Mouse (Mus musculus) mouse trophoblast stem cell (cell line): ENCODE measurements around the gene Gm11011.

ENCODE experiments used
- in situ Hi-C, 2 experiments: fragments of 300-500 bp; cut with MseI, MboI; formaldehyde crosslinking; loops; 2 replicates in 1 of 2; 3 replicates in 1 of 2; pipeline ENCODE4 v1.15.1; 2025

Gene Gm11011

DNA sequence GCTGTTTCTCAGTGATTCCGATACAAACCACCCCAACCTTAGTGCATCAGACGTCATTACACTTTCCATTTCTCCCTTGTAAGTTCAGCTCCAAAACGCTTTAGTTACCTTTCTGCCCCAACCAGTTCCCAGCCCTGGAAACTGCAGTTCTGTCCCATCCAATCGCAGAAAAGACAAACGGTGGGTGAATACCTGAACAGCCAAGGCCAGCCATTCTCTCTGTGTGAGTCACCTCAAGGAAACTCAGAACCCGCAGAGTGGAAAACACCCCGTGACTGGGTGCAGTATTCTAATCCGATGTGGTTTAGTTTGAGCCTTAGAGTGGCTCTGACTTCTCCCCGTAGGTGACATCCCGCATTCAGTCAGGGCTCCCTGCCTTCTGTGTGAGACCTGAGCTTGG, 2.2 kb upstream of the Gm11011 start:
- in situ Hi-C loops, result no loop called here

DNA sequence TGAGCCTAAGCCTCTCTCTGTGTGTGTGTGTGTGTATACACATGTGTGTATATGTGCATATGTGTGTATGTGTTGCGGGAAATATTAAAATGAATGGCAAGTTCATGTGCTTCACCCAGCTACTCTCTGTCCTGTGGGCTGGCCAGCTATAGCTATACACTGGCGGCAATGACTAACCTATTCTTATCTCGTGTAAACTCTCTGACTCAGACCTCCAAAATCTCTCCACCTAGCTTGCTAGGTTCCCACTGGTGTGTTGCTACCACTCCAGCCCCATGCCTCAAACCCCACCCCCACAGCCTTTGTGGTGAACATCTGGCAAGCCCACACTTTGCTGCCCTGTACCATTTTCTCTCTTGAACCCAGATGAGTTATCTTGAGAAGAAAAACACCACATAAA, 857 bp downstream of the Gm11011 start:
- in situ Hi-C loops, result no loop called here

DNA sequence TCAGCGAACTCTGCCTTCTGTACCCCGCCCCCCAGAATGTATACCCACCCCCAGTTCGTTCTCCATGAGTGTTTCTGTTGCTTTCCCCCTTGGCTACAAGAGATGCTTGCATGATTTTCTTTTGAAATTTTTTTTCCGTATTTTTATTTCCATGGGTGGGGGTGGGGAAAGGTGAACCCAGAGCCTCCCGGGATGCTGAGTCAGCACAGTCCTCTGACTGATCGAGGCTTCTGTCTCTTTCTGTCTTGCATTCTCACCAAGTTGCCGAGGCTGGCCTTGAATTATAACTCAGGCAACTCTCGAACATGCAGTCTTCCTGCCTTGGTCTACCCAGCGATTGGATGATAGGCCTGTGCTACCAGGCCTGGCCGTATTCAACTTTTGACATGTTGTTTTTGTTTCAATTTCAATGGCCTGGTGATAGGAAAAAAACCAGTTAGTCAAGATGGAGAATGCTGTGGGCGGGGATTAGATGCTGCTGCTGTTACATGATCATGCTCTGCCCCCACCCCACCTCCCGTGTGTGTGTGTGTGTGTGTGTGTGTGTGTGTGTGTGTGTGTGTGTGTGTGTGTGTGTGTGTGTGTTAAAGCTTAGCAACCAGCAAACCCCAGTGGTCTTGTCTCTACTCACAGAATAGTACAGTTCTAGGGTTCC, 1.8 kb downstream of the Gm11011 start:
- in situ Hi-C loops, result no loop called here

DNA sequence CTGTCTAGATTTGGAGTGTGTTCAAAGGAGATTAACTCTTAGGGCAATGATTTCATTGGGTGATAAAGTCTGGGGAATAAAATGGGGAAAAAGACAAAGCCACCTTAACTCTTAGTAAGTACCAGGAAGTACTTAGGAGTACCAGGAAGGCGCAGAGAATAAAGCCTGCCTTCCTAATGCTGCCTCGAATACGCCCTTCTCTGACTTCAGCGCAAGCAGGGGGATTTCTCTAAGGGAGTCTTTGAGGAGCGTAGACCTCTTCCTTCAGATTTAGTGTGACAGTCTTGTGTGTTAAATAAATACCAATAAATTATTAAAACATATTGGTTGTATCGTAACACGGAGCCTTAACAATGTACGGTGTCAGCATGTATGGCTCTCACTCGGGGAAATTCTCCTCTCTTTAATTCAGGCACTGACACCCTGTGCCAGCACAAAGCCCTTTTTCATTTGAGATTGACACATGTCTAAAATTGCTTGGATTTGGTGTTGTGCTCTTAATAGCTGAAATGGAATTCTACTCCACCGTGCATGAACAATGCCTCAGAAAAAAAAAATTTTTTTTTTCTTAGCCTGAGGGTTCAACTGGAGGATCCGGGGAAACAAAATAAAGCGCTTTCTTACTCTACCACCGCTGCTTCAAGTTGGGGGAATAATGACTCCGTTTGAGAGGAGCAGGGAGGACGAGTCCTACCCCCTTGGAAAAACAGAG, 2.6 kb downstream of the Gm11011 start:
- in situ Hi-C loops, result no loop called here

DNA sequence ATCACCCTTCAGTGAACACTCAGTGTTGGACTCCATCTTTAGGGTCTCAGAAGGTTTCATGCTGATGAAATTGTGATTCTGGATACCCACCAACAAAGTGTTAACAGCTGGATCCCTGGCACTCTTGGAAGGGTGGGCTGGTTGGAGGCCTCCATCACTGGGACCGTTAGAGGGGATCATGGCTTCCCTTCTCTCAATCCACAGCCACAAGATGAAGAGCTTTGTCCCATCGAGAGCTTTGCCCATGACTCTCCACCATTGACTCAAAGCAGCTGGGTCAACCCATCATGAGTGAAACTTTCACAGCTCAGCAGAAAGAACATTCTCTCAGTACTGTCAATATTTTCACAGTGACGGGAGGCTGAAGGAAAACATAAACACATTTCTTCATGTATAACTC, 4.1 kb downstream of the Gm11011 start:
- in situ Hi-C loops, result no loop called here

DNA sequence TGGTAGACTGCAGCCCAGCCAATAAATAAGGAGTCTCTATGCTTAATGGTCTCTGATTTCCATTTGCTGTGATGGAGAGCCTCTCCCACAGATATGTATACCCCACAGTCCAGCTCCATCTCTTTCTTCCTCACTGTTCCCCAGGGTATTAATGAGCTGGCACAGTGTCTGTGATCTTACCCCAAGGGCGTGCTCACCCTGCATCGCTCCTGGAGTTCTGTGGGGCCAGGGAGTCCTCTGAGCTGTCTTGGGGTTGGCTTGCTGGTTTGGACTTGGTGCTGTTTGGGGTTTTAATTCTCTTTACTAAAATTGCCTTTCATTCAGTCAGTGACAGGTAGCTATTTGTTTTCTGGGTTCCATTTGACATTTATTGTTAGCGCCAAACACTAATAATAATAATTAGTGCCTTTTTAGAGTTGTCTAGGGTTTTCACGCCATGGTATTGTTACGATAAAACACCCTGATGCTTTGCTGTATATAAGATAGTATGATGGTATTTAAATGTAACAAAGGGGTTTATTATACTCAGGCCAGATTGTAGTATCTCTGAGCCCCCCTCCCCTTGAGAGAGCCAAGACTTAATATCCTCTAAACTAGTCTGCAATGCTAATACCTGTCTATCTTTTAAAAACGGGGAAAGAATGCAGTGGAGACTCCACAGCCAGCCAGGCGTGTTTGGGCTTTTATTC, 9.9 kb downstream of the Gm11011 start:
- in situ Hi-C loops, result no loop called here

DNA sequence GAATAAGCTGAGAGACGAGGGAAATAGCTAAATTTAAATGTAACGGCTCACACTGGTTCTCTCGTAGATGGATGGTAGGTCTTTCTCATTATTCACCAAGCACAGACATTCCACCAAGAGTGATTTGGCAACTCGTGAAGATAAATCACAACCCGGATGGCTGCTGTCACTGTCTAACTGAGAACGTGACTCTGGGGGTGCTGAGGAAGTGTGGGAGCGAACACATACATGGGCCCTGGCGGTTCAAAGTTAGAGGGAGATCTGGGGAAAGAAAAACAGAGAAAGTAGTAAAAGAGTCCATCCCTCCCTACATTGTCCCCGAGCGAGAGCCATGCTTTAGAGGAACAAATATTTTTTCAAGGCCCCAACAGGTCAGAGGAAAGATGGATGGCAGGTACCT, 17.5 kb downstream of the Gm11011 start:
- in situ Hi-C loops, result no loop called here

DNA sequence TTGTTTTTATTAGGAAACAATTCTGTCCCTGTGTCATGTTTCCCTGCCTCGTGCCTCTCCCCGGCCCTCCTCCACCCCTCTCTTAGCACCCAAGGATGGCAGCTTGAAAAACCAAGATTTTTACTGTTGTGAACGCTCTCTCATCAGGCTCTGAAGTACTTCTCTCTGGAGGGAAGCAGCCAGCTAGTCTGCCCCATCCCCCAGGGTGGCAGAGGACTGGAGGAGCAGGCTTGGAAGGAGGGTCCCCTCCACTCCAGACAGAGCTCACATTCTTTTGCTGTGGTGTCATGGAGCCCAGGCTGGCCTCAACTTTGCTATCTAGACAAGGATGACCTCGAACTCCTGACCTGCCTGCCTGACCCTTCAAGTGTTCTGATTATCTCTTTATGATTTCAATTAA, 21.4 kb downstream of the Gm11011 start:
- in situ Hi-C loops, result no loop called here

DNA sequence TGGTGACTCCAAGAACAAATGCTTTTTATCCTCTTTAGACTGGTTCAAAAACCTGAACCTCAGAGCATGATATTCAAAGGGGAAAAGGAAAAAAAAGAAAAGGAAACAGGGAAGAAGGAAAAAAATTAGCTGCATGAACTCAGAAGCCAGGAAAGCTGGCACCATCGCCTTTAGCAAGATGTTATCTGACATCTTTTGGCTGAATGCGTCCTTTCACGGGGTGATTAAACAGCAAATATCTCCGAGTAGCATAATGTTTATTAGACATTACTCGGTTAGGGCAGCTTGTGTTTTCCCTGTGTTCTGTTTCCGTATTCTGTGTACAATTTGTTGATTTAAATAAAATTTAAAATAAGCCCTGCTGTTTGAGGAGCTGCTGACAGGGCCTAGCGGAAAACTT, 21.8 kb downstream of the Gm11011 start:
- in situ Hi-C loops, result no loop called here

DNA sequence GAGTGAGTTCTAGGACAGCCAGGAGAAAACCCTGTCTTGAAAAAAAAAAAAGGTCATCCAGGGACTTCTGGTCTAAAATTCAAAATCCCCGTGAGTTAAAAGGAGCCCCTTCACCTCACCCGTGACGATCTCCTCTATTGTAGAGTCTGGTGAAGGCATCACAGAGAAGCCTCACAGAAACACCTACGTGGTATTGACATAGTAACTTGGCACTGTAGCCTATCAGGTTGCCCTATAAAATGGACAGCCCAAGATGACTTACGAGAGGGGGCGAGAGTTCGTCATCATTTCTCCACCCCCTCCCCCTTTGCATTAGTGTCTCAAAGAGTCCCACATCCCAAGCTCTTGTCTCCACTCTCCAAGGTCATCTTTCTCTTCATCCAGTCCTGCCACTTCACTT, 41.9 kb downstream of the Gm11011 start:
- in situ Hi-C loops, result no loop called here

DNA sequence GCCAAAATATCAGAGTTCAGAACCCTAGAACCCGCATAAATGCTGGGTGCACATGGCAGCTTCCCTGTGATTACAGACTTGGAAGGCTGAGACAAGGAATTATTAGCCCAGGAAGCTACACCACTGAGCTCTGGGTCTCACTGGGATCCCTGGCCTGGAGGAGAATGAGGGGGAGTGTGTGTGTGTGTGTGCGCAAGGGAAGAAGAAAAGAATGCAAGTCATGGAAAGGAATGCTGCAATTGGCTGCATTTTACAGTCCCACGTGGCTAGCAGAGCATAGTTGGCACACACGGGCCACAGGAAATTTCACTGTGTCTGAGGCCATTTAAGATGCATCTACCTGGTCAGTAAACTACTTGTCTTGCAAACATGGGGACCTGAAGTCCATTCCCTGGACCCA, 48.6 kb downstream of the Gm11011 start:
- in situ Hi-C loops, result no loop called here
